Mouse (Mus musculus): ENCODE results near the gene Prrc2b. TPM values are rescaled to one million over a fixed set of nuclear protein-coding genes. Genes with fewer than 3 reads are reported as not detected.

Gene Prrc2b
- polyA plus RNA-seq, 1 experiment from 2014 or later: 7.5 TPM

DNA sequence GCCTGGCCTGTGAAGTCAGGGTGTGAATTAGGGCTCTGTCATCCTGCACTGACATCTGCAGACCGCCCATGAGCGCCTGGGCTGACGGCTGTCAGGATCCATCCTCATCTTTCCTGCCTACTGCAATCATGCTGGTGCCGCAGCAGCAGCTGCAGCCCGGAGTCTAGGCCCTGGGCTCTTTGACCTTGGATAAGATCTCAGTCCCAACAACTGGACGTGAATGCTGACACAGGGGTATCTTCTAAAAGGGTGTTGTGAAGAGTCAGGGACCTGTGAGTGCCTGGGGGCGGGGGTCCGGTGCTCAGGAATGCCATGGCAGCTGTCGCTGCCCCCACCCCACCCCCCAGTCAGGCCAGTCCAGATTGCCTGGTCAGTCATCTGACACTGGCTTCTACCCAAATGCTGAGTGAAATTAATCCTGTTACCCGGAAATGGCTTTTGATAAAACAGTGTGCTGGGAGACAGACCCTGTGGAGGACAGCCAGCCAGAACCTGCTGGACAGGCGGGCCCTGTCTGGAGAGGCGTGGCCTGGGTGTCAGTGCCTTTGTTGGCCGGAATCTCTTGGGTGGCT is 23.4 kb downstream of the Prrc2b start:
- Histone ChIP-seq H3K4me2 (ENCODE audit: low read depth, low read length) (peak overlapping the region; percentile 22; the same call in 1 of the 2 replicates), H3K27ac (ENCODE audit: low read depth) (peak overlapping the region; percentile 17; the same call in 1 of the 2 replicates), H3K4me1 (ENCODE audit: insufficient read depth) (peaks cover 30% of the 10 kb centered on the region), H3K9ac (replicated peaks) (no peak overlapping the region), H3K9me3 (ENCODE audit: low read length) (no peaks in the 10 kb centered on the region), H3K36me3 (replicated peaks; ENCODE audit: insufficient read depth, low read length) (no peaks in the 10 kb centered on the region), H3K27me3 (ENCODE audit: insufficient read depth, low read length) (no peaks in the 10 kb centered on the region), H3K4me3 (ENCODE audit: low read depth, low read length) (no peak overlapping the region)
- 48% methylated on average over 13 of the region's 13 CpGs for WGBS (ENCODE audit: insufficient replicate concordance)
- ATAC-seq (peak; percentile 60), DNase-seq (peak; percentile 40)
- TF ChIP-seq EP300 (IDR thresholded peaks at IDR 0.05; ENCODE audit: low read depth): 0 out of 2 replicates have a peak, but pooled peaks have one; percentile 19
- no peak for TF ChIP-seq CTCF (IDR thresholded peaks at IDR 0.05; ENCODE audit: low read depth)

DNA sequence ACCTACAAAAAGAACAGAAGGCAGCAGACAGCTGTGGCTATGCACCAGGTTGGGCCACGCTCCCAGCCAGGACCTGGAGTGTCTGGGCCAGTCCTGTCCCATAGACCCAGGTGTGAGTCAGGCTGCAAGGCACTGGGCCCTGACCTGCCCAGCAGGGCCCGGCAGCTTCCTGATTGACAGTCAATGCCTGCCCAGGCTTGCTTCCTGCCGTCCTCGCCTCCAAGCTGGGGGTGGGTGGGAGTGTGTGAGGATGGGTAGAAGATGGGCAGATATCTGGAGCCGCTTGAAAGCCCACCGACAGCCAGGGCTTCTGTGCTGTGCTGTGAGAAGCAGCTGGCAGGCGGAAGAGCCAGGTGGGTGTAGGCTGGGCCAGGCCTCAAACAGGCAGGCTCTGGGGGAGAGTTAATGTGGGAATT is 24.2 kb downstream of the Prrc2b start:
- WGBS (ENCODE audit: insufficient replicate concordance): 60% methylated on average over 7 of the region's 7 CpGs
- Histone ChIP-seq H3K27me3 (ENCODE audit: insufficient read depth, low read length) (no peaks in the 10 kb centered on the region), H3K36me3 (replicated peaks; ENCODE audit: insufficient read depth, low read length) (no peaks in the 10 kb centered on the region), H3K9me3 (ENCODE audit: low read length) (no peaks in the 10 kb centered on the region), H3K9ac (replicated peaks) (no peak overlapping the region; the same call in 1 of the 2 replicates), H3K4me3 (ENCODE audit: low read depth, low read length) (no peak overlapping the region), H3K4me2 (ENCODE audit: low read depth, low read length) (no peak overlapping the region), H3K27ac (ENCODE audit: low read depth) (0 out of 2 replicates have a peak overlapping the region, but pooled peaks have one; percentile 17), H3K4me1 (ENCODE audit: insufficient read depth) (peaks cover 30% of the 10 kb centered on the region)
- peak; percentile 18; the same call in 1 of the 2 replicates for ATAC-seq
- TF ChIP-seq CTCF (IDR thresholded peaks at IDR 0.05; ENCODE audit: low read depth) (no peak), EP300 (IDR thresholded peaks at IDR 0.05; ENCODE audit: low read depth) (no peak)
- DNase-seq: no peak

GRCm38 (mm10) chr2:32175508-32175907 is 24.6 kb downstream of the Prrc2b start:
- 0 out of 2 replicates have a peak overlapping the region, but pooled peaks have one; percentile 17 for H3K27ac ChIP-seq (ENCODE audit: low read depth)
- no peaks in the 10 kb centered on the region for H3K9me3 ChIP-seq (ENCODE audit: low read length)
- peaks cover 30% of the 10 kb centered on the region for H3K4me1 ChIP-seq (ENCODE audit: insufficient read depth)
- no peak overlapping the region for H3K4me2 ChIP-seq (ENCODE audit: low read depth, low read length)
- DNase-seq: no peak
- TF ChIP-seq CTCF (IDR thresholded peaks at IDR 0.05; ENCODE audit: low read depth): no peak
- TF ChIP-seq EP300 (IDR thresholded peaks at IDR 0.05; ENCODE audit: low read depth): no peak
- H3K36me3 ChIP-seq (replicated peaks; ENCODE audit: insufficient read depth, low read length): no peaks in the 10 kb centered on the region
- no peak overlapping the region for H3K9ac ChIP-seq (replicated peaks)
- H3K27me3 ChIP-seq (ENCODE audit: insufficient read depth, low read length): no peaks in the 10 kb centered on the region
- WGBS (ENCODE audit: insufficient replicate concordance): 89% methylated on average over 6 of the region's 6 CpGs
- ATAC-seq: no peak
- H3K4me3 ChIP-seq (ENCODE audit: low read depth, low read length): no peak overlapping the region

GRCm38 (mm10) chr2:32176848-32177247 is 26.0 kb downstream of the Prrc2b start:
- Histone ChIP-seq H3K4me2 (ENCODE audit: low read depth, low read length) (no peak overlapping the region), H3K27me3 (ENCODE audit: insufficient read depth, low read length) (no peaks in the 10 kb centered on the region), H3K27ac (ENCODE audit: low read depth) (no peak overlapping the region), H3K4me3 (ENCODE audit: low read depth, low read length) (no peak overlapping the region), H3K36me3 (replicated peaks; ENCODE audit: insufficient read depth, low read length) (no peaks in the 10 kb centered on the region), H3K9me3 (ENCODE audit: low read length) (no peaks in the 10 kb centered on the region), H3K4me1 (ENCODE audit: insufficient read depth) (peaks cover 30% of the 10 kb centered on the region), H3K9ac (replicated peaks) (no peak overlapping the region; the same call in 1 of the 2 replicates)
- no peak for DNase-seq
- WGBS (ENCODE audit: insufficient replicate concordance): 35% methylated on average over 3 of the region's 3 CpGs
- TF ChIP-seq CTCF (IDR thresholded peaks at IDR 0.05; ENCODE audit: low read depth) (no peak), EP300 (IDR thresholded peaks at IDR 0.05; ENCODE audit: low read depth) (no peak)
- ATAC-seq: no peak

GRCm38 (mm10) chr2:32177397-32178060 is 26.6 kb downstream of the Prrc2b start:
- Histone ChIP-seq H3K9ac (replicated peaks) (no peak overlapping the region), H3K36me3 (replicated peaks; ENCODE audit: insufficient read depth, low read length) (no peaks in the 10 kb centered on the region), H3K9me3 (ENCODE audit: low read length) (no peaks in the 10 kb centered on the region), H3K4me3 (ENCODE audit: low read depth, low read length) (no peak overlapping the region), H3K4me2 (ENCODE audit: low read depth, low read length) (no peak overlapping the region), H3K27me3 (ENCODE audit: insufficient read depth, low read length) (no peaks in the 10 kb centered on the region), H3K27ac (ENCODE audit: low read depth) (no peak overlapping the region), H3K4me1 (ENCODE audit: insufficient read depth) (peaks cover 30% of the 10 kb centered on the region)
- DNase-seq: no peak
- TF ChIP-seq EP300 (IDR thresholded peaks at IDR 0.05; ENCODE audit: low read depth) (no peak), CTCF (IDR thresholded peaks at IDR 0.05; ENCODE audit: low read depth) (no peak)
- no peak for ATAC-seq
- 87% methylated on average over 11 of the region's 11 CpGs for WGBS (ENCODE audit: insufficient replicate concordance)

DNA sequence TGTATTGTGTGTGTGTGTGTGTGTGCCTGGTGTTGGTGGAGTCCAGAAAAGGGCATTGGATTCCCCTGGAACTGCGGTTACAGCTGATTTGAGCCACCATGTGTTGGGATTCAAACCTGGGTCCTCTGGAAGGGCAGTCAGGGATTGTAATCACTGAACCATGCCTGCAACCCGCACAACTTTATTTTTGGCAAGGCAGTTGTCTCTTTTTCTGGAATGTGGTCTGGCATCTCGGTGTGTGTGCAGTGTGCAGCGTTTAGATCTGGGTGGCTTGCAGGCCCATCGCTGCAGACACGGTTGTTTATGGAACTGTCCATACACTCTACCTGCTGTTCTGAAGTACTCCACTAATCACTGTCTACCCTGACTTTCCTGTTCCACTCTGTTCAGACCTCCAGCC is 28.5 kb downstream of the Prrc2b start:
- Histone ChIP-seq H3K27ac (ENCODE audit: low read depth) (no peak overlapping the region), H3K4me1 (ENCODE audit: insufficient read depth) (peaks cover 22% of the 10 kb centered on the region), H3K27me3 (ENCODE audit: insufficient read depth, low read length) (no peaks in the 10 kb centered on the region), H3K4me2 (ENCODE audit: low read depth, low read length) (no peak overlapping the region), H3K4me3 (ENCODE audit: low read depth, low read length) (no peak overlapping the region), H3K36me3 (replicated peaks; ENCODE audit: insufficient read depth, low read length) (peaks cover 10% of the 10 kb centered on the region), H3K9ac (replicated peaks) (no peak overlapping the region), H3K9me3 (ENCODE audit: low read length) (no peaks in the 10 kb centered on the region)
- TF ChIP-seq EP300 (IDR thresholded peaks at IDR 0.05; ENCODE audit: low read depth) (no peak), CTCF (IDR thresholded peaks at IDR 0.05; ENCODE audit: low read depth) (no peak)
- WGBS (ENCODE audit: insufficient replicate concordance): 78% methylated on average over 6 of the region's 6 CpGs
- DNase-seq: no peak
- no peak for ATAC-seq
